Mouse (Mus musculus) testis, adult 2 months (tissue): ENCODE data around the gene Tatdn3. TPM values are rescaled to one million over a fixed set of nuclear protein-coding genes. Genes with fewer than 3 reads are reported as not detected.
A peak's percentile ranks its signal among the peaks of the same experiment; 100 is the strongest.

Experiments used
- H3K27ac ChIP-seq: fragments of 200-500 bp; 2 replicates; pipeline ENCODE4 v1.5.1; 2012; ENCODE audit warnings: low read depth, low read length; ENCODE audit not compliant: control insufficient read depth, insufficient read depth
- H3K27me3 ChIP-seq: fragments of 200-500 bp; 2 replicates; pipeline ENCODE4 v1.6.1; 2012; ENCODE audit warnings: mild to moderate bottlenecking, low read length, moderate library complexity; ENCODE audit not compliant: control insufficient read depth, insufficient read depth
- H3K36me3 ChIP-seq: fragments of 200-500 bp; 2 replicates; pipeline ENCODE4 v1.6.1; 2012; ENCODE audit warnings: mild to moderate bottlenecking, low read length; ENCODE audit not compliant: control insufficient read depth, insufficient read depth
- H3K4me1 ChIP-seq: fragments of 200-500 bp; 2 replicates; pipeline ENCODE4 v1.6.1; 2012; ENCODE audit warnings: low read length; ENCODE audit not compliant: control insufficient read depth, insufficient read depth
- H3K4me3 ChIP-seq: fragments of 200-500 bp; 2 replicates; pipeline ENCODE4 v1.5.1; 2012; ENCODE audit warnings: low read depth, mild to moderate bottlenecking, low read length, moderate library complexity, mixed read lengths; ENCODE audit not compliant: control insufficient read depth
- CTCF ChIP-seq: fragments of 200-500 bp; IDR thresholded peaks from 2 replicates; pipeline ENCODE4 v1.5.1; 2012; ENCODE audit warnings: low read depth, mild to moderate bottlenecking, inconsistent platforms, low read length, moderate library complexity; ENCODE audit not compliant: control insufficient read depth, insufficient read depth, insufficient replicate concordance
- POLR2A ChIP-seq: fragments of 200-500 bp; IDR thresholded peaks from 2 replicates; pipeline ENCODE4 v1.6.1; 2012; ENCODE audit warnings: low read depth, mild to moderate bottlenecking, inconsistent platforms, low read length, moderate library complexity; ENCODE audit not compliant: control insufficient read depth
- polyA plus RNA-seq: library from polyadenylated mRNA; depleted of rRNA; stranded (reverse); fragments of >200 nt; gene quantifications from 2 replicates; pipeline ENCODE4 v1.2.3, GENCODE M21; 2012

The Tatdn3 gene
- polyA plus RNA-seq, 1 experiment, result 14.3 TPM

- TF ChIP-seq POLR2A, result no peak
- TF ChIP-seq CTCF, result no peak
- Histone ChIP-seq H3K4me3 (no peak overlapping the region), H3K27ac (no peak overlapping the region), H3K27me3 (no peaks in the 10 kb centered on the region), H3K4me1 (no peaks in the 10 kb centered on the region), H3K36me3 (peaks cover 1% of the 10 kb centered on the region; the same call in 1 of the 2 replicates)
Measured at GRCm38 (mm10) chr1:191073001-191073400, 10.3 kb upstream of the Tatdn3 start.

- Histone ChIP-seq H3K4me1 (no peaks in the 10 kb centered on the region), H3K27ac (no peak overlapping the region), H3K4me3 (no peak overlapping the region), H3K36me3 (peaks cover 1% of the 10 kb centered on the region; the same call in 1 of the 2 replicates), H3K27me3 (no peaks in the 10 kb centered on the region)
- no peak for TF ChIP-seq POLR2A
- no peak for TF ChIP-seq CTCF
Measured at GRCm38 (mm10) chr1:191072329-191072913, 9.7 kb upstream of the Tatdn3 start.

DNA sequence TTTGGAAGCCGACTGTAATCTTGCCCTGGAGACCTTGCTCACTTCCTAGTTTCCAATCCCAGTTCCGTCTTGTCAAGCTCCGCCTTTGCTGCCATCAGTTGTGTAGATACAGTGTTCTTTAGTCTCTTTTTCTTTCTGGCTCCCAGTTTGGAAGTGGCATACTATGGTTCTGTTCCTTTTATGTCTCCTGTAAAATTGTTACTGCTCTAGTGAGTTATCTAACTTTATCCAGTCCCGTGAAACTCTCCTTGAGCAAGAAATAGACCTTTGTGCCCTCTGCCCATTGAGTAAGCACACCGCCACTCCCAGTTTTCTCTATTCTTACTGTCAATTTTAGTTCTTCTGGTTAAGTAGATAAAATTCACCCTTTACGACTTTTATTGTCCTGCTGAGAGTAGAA lies 8.9 kb upstream of the Tatdn3 start:
- Histone ChIP-seq H3K27me3 (no peaks in the 10 kb centered on the region), H3K4me1 (no peaks in the 10 kb centered on the region), H3K36me3 (peaks cover 1% of the 10 kb centered on the region; the same call in 1 of the 2 replicates), H3K4me3 (no peak overlapping the region), H3K27ac (no peak overlapping the region)
- TF ChIP-seq POLR2A (no peak), CTCF (no peak)

GRCm38 (mm10) chr1:191070259-191070658 lies 7.5 kb upstream of the Tatdn3 start:
- Histone ChIP-seq H3K4me3 (no peak overlapping the region), H3K36me3 (peaks cover 1% of the 10 kb centered on the region), H3K27ac (no peak overlapping the region), H3K4me1 (no peaks in the 10 kb centered on the region), H3K27me3 (no peaks in the 10 kb centered on the region)
- no peak for TF ChIP-seq CTCF

GRCm38 (mm10) chr1:191068377-191068776 lies 5.6 kb upstream of the Tatdn3 start:
- no peak overlapping the region for H3K4me3 ChIP-seq
- peaks cover 1% of the 10 kb centered on the region for H3K36me3 ChIP-seq
- TF ChIP-seq POLR2A (no peak), CTCF (no peak)
- H3K4me1 ChIP-seq, result no peaks in the 10 kb centered on the region
- H3K27me3 ChIP-seq, result no peaks in the 10 kb centered on the region
- no peak overlapping the region for H3K27ac ChIP-seq

DNA sequence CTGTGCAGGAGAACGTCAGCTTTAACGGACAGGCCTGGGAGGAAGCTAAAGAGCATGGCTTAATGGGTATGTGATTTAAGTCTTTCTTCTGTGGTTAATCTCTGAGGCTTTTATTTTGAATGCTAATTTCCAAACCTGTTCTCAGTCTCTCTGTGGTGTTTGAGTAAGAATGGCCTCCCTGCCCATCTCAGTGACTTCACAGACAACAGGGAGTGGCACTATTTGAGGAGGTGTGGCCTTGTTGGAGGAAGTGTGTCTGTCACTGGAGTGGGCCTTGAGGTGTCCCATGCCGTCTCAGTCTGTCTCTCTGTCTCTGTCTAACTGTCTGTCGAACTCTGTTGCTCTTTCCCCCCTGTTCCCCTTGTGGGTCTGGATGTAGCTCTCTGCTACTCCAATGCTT lies 2.5 kb upstream of the Tatdn3 start:
- H3K4me1 ChIP-seq, result no peaks in the 10 kb centered on the region
- H3K36me3 ChIP-seq, result no peaks in the 10 kb centered on the region; the same call in 1 of the 2 replicates
- peak overlapping the region; percentile 34 for H3K4me3 ChIP-seq
- H3K27me3 ChIP-seq, result no peaks in the 10 kb centered on the region
- TF ChIP-seq POLR2A (peak; percentile 23; the same call in 1 of the 2 replicates), CTCF (no peak)
- H3K27ac ChIP-seq, result no peak overlapping the region

DNA sequence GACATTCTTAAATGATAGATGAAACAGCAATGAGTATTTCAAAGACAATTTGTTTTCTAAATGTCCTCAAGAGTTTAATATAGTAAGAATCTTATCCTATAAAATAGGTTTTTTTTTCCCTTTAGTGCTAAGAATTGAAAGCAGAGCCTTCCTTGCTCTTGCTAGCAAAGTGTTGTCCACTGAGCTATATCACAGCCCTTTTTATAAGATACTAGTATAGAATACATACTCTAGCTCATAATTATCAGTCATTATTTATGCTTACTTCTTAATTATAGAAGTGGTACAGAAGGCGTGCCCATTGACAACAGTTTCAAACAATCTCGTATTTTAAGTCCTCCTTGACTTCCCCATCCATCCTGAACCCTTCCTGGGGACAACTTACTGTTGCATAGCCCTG lies 1.8 kb upstream of the Tatdn3 start:
- Histone ChIP-seq H3K4me3 (no peak overlapping the region), H3K4me1 (no peaks in the 10 kb centered on the region), H3K36me3 (no peaks in the 10 kb centered on the region; the same call in 1 of the 2 replicates), H3K27ac (no peak overlapping the region), H3K27me3 (no peaks in the 10 kb centered on the region)
- no peak for TF ChIP-seq POLR2A
- no peak for TF ChIP-seq CTCF
